Mouse (Mus musculus) spleen, adult 2 months (tissue): ENCODE measurements at regions not wholly inside any gene's neighbourhood (a gene's known extent, or its start where the extent isn't known, plus 50 kb on each side); places are given as distances from the start of the nearest gene placed in this dataset.

Source experiments
- CTCF ChIP-seq: fragments of 200-500 bp; IDR thresholded peaks from 2 replicates; pipeline ENCODE4 v1.5.1; 2011; ENCODE audit warnings: mild to moderate bottlenecking, inconsistent platforms; ENCODE audit not compliant: insufficient read depth, insufficient read length, insufficient replicate concordance; ENCODE audit errors: extremely low read depth
- POLR2A ChIP-seq: fragments of 200-500 bp; IDR thresholded peaks from 2 replicates; pipeline ENCODE4 v1.6.1; 2011; ENCODE audit warnings: low read depth, low read length, inconsistent platforms

DNA sequence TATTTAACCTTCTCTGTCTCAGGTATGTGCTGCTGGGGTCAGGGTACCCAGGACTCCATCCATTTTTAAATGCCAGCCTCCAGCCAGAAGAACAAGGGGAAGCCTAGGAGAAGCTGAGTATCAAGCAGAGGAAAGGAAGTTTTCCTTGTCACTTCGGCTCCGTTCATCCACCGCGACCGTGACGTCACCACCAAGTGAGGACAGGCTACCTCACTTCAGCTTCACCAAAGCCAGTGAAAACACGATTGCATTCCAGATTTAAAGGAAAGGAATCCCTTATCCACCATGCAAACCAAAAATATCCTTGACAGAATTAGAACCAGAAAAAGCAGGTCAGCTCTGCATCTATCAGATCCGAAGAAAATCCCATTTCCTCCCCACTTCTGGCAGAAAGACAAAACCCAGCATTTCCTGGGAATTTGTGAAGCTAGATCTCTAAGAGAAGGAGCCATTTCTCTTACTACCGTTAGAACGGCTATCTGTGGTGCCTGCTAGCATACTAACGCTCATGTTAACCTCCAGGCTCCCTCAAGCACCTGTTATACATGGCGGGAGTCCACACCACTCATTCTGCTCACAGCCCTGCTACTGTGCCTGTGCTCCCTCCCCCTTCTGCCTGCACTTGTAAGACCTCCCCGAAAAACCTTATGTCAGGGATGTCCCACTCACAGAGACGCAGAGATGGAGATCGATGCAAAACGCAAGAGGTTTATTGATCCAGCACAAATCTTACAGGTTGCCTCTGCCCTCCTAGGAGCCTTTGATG, 133.4 kb downstream of the Qrsl1 start:
- no peak for TF ChIP-seq POLR2A
- TF ChIP-seq CTCF, result no peak
